Mouse (Mus musculus): ENCODE data around the gene Hdgfl2. TPM values are rescaled to one million over a fixed set of nuclear protein-coding genes. Genes with fewer than 3 reads are reported as not detected.

Hdgfl2 gene
- polyA plus RNA-seq, 1 experiment from 2014 or later = 96.8 TPM

- no peak overlapping the region for H3K9ac ChIP-seq (replicated peaks; ENCODE audit: low read depth, low read length)
- no peak for ATAC-seq (ENCODE audit: low read depth)
- H3K4me3 ChIP-seq (ENCODE audit: low read depth, low read length) = no peak overlapping the region
- H3K9me3 ChIP-seq (ENCODE audit: control insufficient read depth, low read length) = no peaks in the 10 kb centered on the region
- H3K4me2 ChIP-seq (ENCODE audit: low read depth, low read length) = no peak overlapping the region
- peaks cover 48% of the 10 kb centered on the region for H3K36me3 ChIP-seq (ENCODE audit: control insufficient read depth, insufficient read depth, low read length)
- H3K27ac ChIP-seq (ENCODE audit: low read depth, low read length) = no peak overlapping the region
- no peaks in the 10 kb centered on the region for H3K4me1 ChIP-seq (ENCODE audit: control insufficient read depth, insufficient read depth, low read length)
- peaks cover 13% of the 10 kb centered on the region for H3K27me3 ChIP-seq (ENCODE audit: control insufficient read depth, insufficient read depth, low read length)
- WGBS = 82% methylated on average over 15 of the region's 15 CpGs
Measured at GRCm38 (mm10) chr17:56128246-56128645, 48.8 kb downstream of the Hdgfl2 start.

DNA sequence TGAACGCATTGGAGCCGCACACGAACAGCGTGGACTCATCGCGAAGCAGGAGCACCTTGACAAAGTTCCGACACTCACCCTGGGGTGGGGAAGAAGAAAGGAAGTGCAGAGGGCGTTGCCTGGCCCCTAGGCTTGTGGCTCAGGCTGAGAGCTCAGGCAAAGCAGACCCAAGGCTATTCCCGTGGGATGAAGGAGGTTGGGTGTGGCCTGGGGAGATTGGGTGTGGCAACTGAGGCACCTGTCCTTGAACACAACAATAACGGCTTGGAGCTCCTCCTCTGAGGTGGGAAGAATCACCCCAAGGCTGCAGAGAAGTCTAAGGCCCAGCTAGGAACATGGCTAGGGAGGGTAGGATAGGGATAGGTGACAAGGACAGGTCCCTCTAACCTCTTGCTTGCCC lies 51.7 kb downstream of the Hdgfl2 start:
- 90% methylated on average over 10 of the region's 10 CpGs for WGBS
- ATAC-seq (ENCODE audit: low read depth) = no peak
- no peaks in the 10 kb centered on the region for H3K9me3 ChIP-seq (ENCODE audit: control insufficient read depth, low read length)
- no peak overlapping the region for H3K4me3 ChIP-seq (ENCODE audit: low read depth, low read length)
- no peak overlapping the region for H3K9ac ChIP-seq (replicated peaks; ENCODE audit: low read depth, low read length)
- no peak overlapping the region for H3K27ac ChIP-seq (ENCODE audit: low read depth, low read length)
- H3K27me3 ChIP-seq (ENCODE audit: control insufficient read depth, insufficient read depth, low read length) = no peaks in the 10 kb centered on the region
- peaks cover 15% of the 10 kb centered on the region; the same call in 1 of the 2 replicates for H3K4me1 ChIP-seq (ENCODE audit: control insufficient read depth, insufficient read depth, low read length)
- H3K36me3 ChIP-seq (ENCODE audit: control insufficient read depth, insufficient read depth, low read length) = peaks cover 35% of the 10 kb centered on the region
- no peak overlapping the region for H3K4me2 ChIP-seq (ENCODE audit: low read depth, low read length)

DNA sequence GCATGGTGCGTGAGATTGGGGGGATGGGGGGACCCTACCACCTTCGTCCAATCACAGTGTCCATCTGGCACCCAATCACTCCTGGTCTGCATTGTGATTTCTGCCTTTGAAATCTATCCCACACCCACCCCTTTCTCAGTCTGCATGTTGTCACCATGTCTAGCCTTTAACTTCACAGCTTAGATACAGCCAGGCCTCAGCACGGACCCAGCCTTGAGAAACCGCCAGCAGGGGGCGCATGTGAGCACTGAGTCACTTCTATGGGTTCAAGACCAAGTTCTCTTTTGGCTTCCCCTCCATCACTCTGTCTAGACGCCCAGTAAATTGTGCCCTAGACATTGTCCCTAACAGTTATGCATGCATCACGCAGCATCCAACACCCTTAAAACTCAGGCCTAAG lies 52.4 kb downstream of the Hdgfl2 start:
- no peaks in the 10 kb centered on the region for H3K27me3 ChIP-seq (ENCODE audit: control insufficient read depth, insufficient read depth, low read length)
- H3K4me3 ChIP-seq (ENCODE audit: low read depth, low read length) = no peak overlapping the region
- H3K9ac ChIP-seq (replicated peaks; ENCODE audit: low read depth, low read length) = no peak overlapping the region
- H3K27ac ChIP-seq (ENCODE audit: low read depth, low read length) = no peak overlapping the region
- peaks cover 15% of the 10 kb centered on the region; the same call in 1 of the 2 replicates for H3K4me1 ChIP-seq (ENCODE audit: control insufficient read depth, insufficient read depth, low read length)
- H3K36me3 ChIP-seq (ENCODE audit: control insufficient read depth, insufficient read depth, low read length) = peaks cover 29% of the 10 kb centered on the region
- WGBS = 43% methylated on average over 7 of the region's 7 CpGs
- H3K9me3 ChIP-seq (ENCODE audit: control insufficient read depth, low read length) = no peaks in the 10 kb centered on the region
- H3K4me2 ChIP-seq (ENCODE audit: low read depth, low read length) = no peak overlapping the region
- 0 out of 2 replicates have a peak, but pooled peaks have one; percentile 13 for ATAC-seq (ENCODE audit: low read depth)

GRCm38 (mm10) chr17:56132661-56133060 lies 53.2 kb downstream of the Hdgfl2 start:
- H3K4me3 ChIP-seq (ENCODE audit: low read depth, low read length) = no peak overlapping the region
- 4% methylated on average over 14 of the region's 14 CpGs for WGBS
- no peak overlapping the region for H3K27ac ChIP-seq (ENCODE audit: low read depth, low read length)
- H3K9ac ChIP-seq (replicated peaks; ENCODE audit: low read depth, low read length) = no peak overlapping the region
- H3K9me3 ChIP-seq (ENCODE audit: control insufficient read depth, low read length) = no peaks in the 10 kb centered on the region
- peaks cover 20% of the 10 kb centered on the region; the same call in 1 of the 2 replicates for H3K4me1 ChIP-seq (ENCODE audit: control insufficient read depth, insufficient read depth, low read length)
- no peaks in the 10 kb centered on the region for H3K27me3 ChIP-seq (ENCODE audit: control insufficient read depth, insufficient read depth, low read length)
- H3K4me2 ChIP-seq (ENCODE audit: low read depth, low read length) = no peak overlapping the region
- peak; percentile 10; the same call in 1 of the 2 replicates for ATAC-seq (ENCODE audit: low read depth)
- H3K36me3 ChIP-seq (ENCODE audit: control insufficient read depth, insufficient read depth, low read length) = peaks cover 22% of the 10 kb centered on the region

DNA sequence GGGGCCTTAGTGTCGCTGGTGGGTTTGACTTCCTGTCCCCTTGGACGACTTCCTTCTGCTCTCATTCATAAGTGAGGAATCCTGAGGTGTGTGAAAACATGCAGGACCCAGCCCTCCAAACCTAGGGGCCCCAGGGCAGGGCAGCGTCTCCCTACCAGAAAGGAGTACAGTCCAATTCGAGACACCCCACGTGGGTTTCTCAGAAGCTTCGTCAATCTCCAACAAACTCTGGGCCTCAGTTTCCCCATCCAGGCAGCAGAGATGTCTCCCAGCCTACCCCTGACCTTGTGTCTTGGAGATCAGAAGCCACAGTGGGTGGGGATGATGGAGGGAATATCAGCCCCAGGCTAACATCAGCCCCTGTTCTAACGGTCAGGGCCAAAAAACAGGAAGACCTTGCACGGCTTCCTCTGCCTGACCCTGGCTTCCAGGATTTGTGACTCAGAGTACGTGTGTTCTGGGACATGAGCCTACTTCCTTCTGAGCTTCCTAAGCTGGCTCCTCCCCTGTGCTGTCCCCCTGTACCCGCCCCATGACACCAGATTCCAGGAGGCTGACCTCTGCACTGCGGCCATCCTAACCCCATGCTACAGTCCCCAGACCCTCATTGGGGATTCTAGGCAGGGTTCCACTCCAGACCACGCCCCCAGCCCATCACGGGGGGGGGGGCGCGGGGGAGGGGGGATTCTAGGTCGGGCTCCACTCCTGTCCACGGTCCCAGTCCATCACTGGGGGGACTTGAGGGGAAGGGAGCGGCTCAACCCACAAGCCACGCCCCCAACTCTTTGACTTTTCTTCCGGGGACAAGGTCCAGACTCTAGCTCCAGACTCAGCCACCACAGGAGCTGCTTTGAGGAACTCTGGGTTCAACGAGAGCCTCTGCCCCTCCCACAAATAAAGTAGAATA lies 54.3 kb downstream of the Hdgfl2 start:
- no peaks in the 10 kb centered on the region for H3K9me3 ChIP-seq (ENCODE audit: control insufficient read depth, low read length)
- H3K4me3 ChIP-seq (ENCODE audit: low read depth, low read length) = no peak overlapping the region
- peak; percentile 14; the same call in 1 of the 2 replicates for ATAC-seq (ENCODE audit: low read depth)
- 21% methylated on average over 20 of the region's 21 CpGs for WGBS
- H3K9ac ChIP-seq (replicated peaks; ENCODE audit: low read depth, low read length) = no peak overlapping the region
- no peak overlapping the region for H3K27ac ChIP-seq (ENCODE audit: low read depth, low read length)
- H3K27me3 ChIP-seq (ENCODE audit: control insufficient read depth, insufficient read depth, low read length) = no peaks in the 10 kb centered on the region
- H3K4me1 ChIP-seq (ENCODE audit: control insufficient read depth, insufficient read depth, low read length) = peaks cover 28% of the 10 kb centered on the region
- H3K4me2 ChIP-seq (ENCODE audit: low read depth, low read length) = peak overlapping the region; percentile 28; the same call in 1 of the 2 replicates
- H3K36me3 ChIP-seq (ENCODE audit: control insufficient read depth, insufficient read depth, low read length) = peaks cover 13% of the 10 kb centered on the region; the same call in 1 of the 2 replicates

DNA sequence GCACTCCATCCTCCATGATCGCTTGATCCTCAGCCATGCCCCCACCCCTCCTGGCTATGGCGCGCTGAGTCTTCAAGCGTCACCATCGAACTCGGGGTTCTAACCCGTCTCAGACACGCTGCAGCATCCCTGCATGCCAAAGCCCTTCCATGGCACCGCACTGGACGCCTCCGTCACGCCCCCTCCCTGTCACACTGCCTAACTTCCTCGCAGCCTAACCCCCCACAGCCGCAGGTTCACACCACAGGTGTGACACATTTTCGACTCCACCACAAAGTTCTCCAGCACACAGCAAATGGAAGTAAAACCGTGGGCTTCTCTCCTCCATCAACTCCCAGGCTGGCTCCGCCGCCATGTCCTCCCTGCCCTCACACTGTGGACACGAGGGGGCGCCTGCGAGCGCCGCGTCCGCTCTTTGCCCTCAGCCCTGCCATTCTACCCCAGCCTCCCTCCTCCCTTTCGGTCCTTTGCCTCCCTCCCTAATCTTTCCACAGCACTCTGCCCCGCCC lies 55.1 kb downstream of the Hdgfl2 start:
- 2% methylated on average over 27 of the region's 27 CpGs for WGBS
- Histone ChIP-seq H3K36me3 (ENCODE audit: control insufficient read depth, insufficient read depth, low read length) (peaks cover 13% of the 10 kb centered on the region; the same call in 1 of the 2 replicates), H3K9me3 (ENCODE audit: control insufficient read depth, low read length) (no peaks in the 10 kb centered on the region), H3K4me3 (ENCODE audit: low read depth, low read length) (no peak overlapping the region), H3K4me1 (ENCODE audit: control insufficient read depth, insufficient read depth, low read length) (peaks cover 33% of the 10 kb centered on the region), H3K4me2 (ENCODE audit: low read depth, low read length) (peak overlapping the region; percentile 28; the same call in 1 of the 2 replicates), H3K9ac (replicated peaks; ENCODE audit: low read depth, low read length) (no peak overlapping the region), H3K27ac (ENCODE audit: low read depth, low read length) (no peak overlapping the region), H3K27me3 (ENCODE audit: control insufficient read depth, insufficient read depth, low read length) (peaks cover 5% of the 10 kb centered on the region; the same call in 1 of the 2 replicates)
- ATAC-seq (ENCODE audit: low read depth) = no peak; the same call in 1 of the 2 replicates

GRCm38 (mm10) chr17:56136558-56136957 lies 57.1 kb downstream of the Hdgfl2 start:
- ATAC-seq (ENCODE audit: low read depth) = no peak
- Histone ChIP-seq H3K4me2 (ENCODE audit: low read depth, low read length) (no peak overlapping the region), H3K27me3 (ENCODE audit: control insufficient read depth, insufficient read depth, low read length) (peaks cover 5% of the 10 kb centered on the region; the same call in 1 of the 2 replicates), H3K36me3 (ENCODE audit: control insufficient read depth, insufficient read depth, low read length) (0 out of 2 replicates have a peak, but pooled peaks cover under 1% of the 10 kb centered on the region), H3K9ac (replicated peaks; ENCODE audit: low read depth, low read length) (no peak overlapping the region), H3K4me1 (ENCODE audit: control insufficient read depth, insufficient read depth, low read length) (peaks cover 35% of the 10 kb centered on the region), H3K27ac (ENCODE audit: low read depth, low read length) (no peak overlapping the region), H3K9me3 (ENCODE audit: control insufficient read depth, low read length) (no peaks in the 10 kb centered on the region), H3K4me3 (ENCODE audit: low read depth, low read length) (no peak overlapping the region)
- 87% methylated on average over 7 of the region's 7 CpGs for WGBS

- ATAC-seq (ENCODE audit: low read depth) = no peak
- Histone ChIP-seq H3K36me3 (ENCODE audit: control insufficient read depth, insufficient read depth, low read length) (no peaks in the 10 kb centered on the region), H3K4me3 (ENCODE audit: low read depth, low read length) (peak overlapping the region; percentile 83), H3K27ac (ENCODE audit: low read depth, low read length) (no peak overlapping the region), H3K27me3 (ENCODE audit: control insufficient read depth, insufficient read depth, low read length) (peaks cover 5% of the 10 kb centered on the region; the same call in 1 of the 2 replicates), H3K4me2 (ENCODE audit: low read depth, low read length) (peak overlapping the region; percentile 80), H3K9me3 (ENCODE audit: control insufficient read depth, low read length) (no peaks in the 10 kb centered on the region), H3K9ac (replicated peaks; ENCODE audit: low read depth, low read length) (no peak overlapping the region), H3K4me1 (ENCODE audit: control insufficient read depth, insufficient read depth, low read length) (peaks cover 43% of the 10 kb centered on the region)
- WGBS = 18% methylated on average over 25 of the region's 25 CpGs
Measured at GRCm38 (mm10) chr17:56137839-56138613, 58.6 kb downstream of the Hdgfl2 start.

Data from neural tube, embryonic 14.5 days (tissue).